Mouse (Mus musculus): Measurements from ENCODE around the gene Ppp2r1b. TPM values are rescaled to one million over a fixed set of nuclear protein-coding genes. Genes with fewer than 3 reads are reported as not detected.
"Not testable (repeated sequence)": the region's sequence is repeated elsewhere in the genome, so short reads cannot be mapped to it uniquely, and the experiment has no call there.

Ppp2r1b gene
- polyA plus RNA-seq, 2 experiments: 25.2 to 51.0 TPM

GRCm38 (mm10) chr9:50822216-50822615, 22.9 kb upstream of the Ppp2r1b start:
- Histone ChIP-seq H3K36me3 (ENCODE audit: control insufficient read depth, insufficient read depth, low read length) (peaks cover 29% of the 10 kb centered on the region), H3K9ac (ENCODE audit: low read depth, low read length, severe bottlenecking) (no peak overlapping the region), H3K4me1 (ENCODE audit: control insufficient read depth, insufficient read depth, low read length) (no peaks in the 10 kb centered on the region), H3K27ac (replicated peaks; ENCODE audit: low read depth, low read length) (no peak overlapping the region), H3K4me3 (replicated peaks; ENCODE audit: low read length) (no peak overlapping the region), H3K27me3 (ENCODE audit: control insufficient read depth, insufficient read depth, low read length) (no peaks in the 10 kb centered on the region), H3K9me3 (ENCODE audit: control insufficient read depth, low read length) (no peaks in the 10 kb centered on the region), H3K4me2 (replicated peaks; ENCODE audit: low read depth, low read length, severe bottlenecking) (no peak overlapping the region)
- no peak for ATAC-seq (ENCODE audit: low FRiP score, low read depth)
- 92% methylated on average over 5 of the region's 5 CpGs for WGBS
- no peak for TF ChIP-seq POLR2A (IDR thresholded peaks at IDR 0.05; ENCODE audit: borderline replicate concordance, extremely low read depth, insufficient read depth, insufficient read length)
- no peak for DNase-seq (ENCODE audit: low spot score)

- peaks cover 30% of the 10 kb centered on the region for H3K36me3 ChIP-seq (ENCODE audit: control insufficient read depth, insufficient read depth, low read length)
- 92% methylated on average over 11 of the region's 11 CpGs for WGBS
- H3K9ac ChIP-seq (ENCODE audit: low read depth, low read length, severe bottlenecking): no peak overlapping the region
- DNase-seq (ENCODE audit: low spot score) (no peak), ATAC-seq (ENCODE audit: low FRiP score, low read depth) (no peak)
- no peak overlapping the region for H3K27ac ChIP-seq (replicated peaks; ENCODE audit: low read depth, low read length)
- no peaks in the 10 kb centered on the region for H3K9me3 ChIP-seq (ENCODE audit: control insufficient read depth, low read length)
- no peaks in the 10 kb centered on the region for H3K4me1 ChIP-seq (ENCODE audit: control insufficient read depth, insufficient read depth, low read length)
- no peak overlapping the region for H3K4me2 ChIP-seq (replicated peaks; ENCODE audit: low read depth, low read length, severe bottlenecking)
- TF ChIP-seq POLR2A (IDR thresholded peaks at IDR 0.05; ENCODE audit: borderline replicate concordance, extremely low read depth, insufficient read depth, insufficient read length): no peak
- no peaks in the 10 kb centered on the region for H3K27me3 ChIP-seq (ENCODE audit: control insufficient read depth, insufficient read depth, low read length)
- H3K4me3 ChIP-seq (replicated peaks; ENCODE audit: low read length): no peak overlapping the region
These were observed 21.2 kb upstream of the Ppp2r1b start for GRCm38 (mm10) chr9:50823779-50824453.

GRCm38 (mm10) chr9:50831514-50831913, 13.6 kb upstream of the Ppp2r1b start:
- H3K36me3 ChIP-seq (ENCODE audit: control insufficient read depth, insufficient read depth, low read length): peaks cover 24% of the 10 kb centered on the region
- no peak overlapping the region for H3K4me3 ChIP-seq (replicated peaks; ENCODE audit: low read length)
- 88% methylated on average over 5 of the region's 5 CpGs for WGBS
- H3K9ac ChIP-seq (ENCODE audit: low read depth, low read length, severe bottlenecking): no peak overlapping the region
- no peaks in the 10 kb centered on the region for H3K27me3 ChIP-seq (ENCODE audit: control insufficient read depth, insufficient read depth, low read length)
- TF ChIP-seq POLR2A (IDR thresholded peaks at IDR 0.05; ENCODE audit: borderline replicate concordance, extremely low read depth, insufficient read depth, insufficient read length): no peak
- DNase-seq (ENCODE audit: low spot score) (no peak), ATAC-seq (ENCODE audit: low FRiP score, low read depth) (no peak)
- no peak overlapping the region for H3K4me2 ChIP-seq (replicated peaks; ENCODE audit: low read depth, low read length, severe bottlenecking)
- no peaks in the 10 kb centered on the region for H3K4me1 ChIP-seq (ENCODE audit: control insufficient read depth, insufficient read depth, low read length)
- no peak overlapping the region for H3K27ac ChIP-seq (replicated peaks; ENCODE audit: low read depth, low read length)
- H3K9me3 ChIP-seq (ENCODE audit: control insufficient read depth, low read length): no peaks in the 10 kb centered on the region

GRCm38 (mm10) chr9:50832162-50832561, 12.9 kb upstream of the Ppp2r1b start:
- H3K36me3 ChIP-seq (ENCODE audit: control insufficient read depth, insufficient read depth, low read length): peaks cover 24% of the 10 kb centered on the region
- H3K4me1 ChIP-seq (ENCODE audit: control insufficient read depth, insufficient read depth, low read length): no peaks in the 10 kb centered on the region
- no peaks in the 10 kb centered on the region for H3K27me3 ChIP-seq (ENCODE audit: control insufficient read depth, insufficient read depth, low read length)
- H3K4me3 ChIP-seq (replicated peaks; ENCODE audit: low read length): no peak overlapping the region
- H3K9ac ChIP-seq (ENCODE audit: low read depth, low read length, severe bottlenecking): no peak overlapping the region
- no peak for TF ChIP-seq POLR2A (IDR thresholded peaks at IDR 0.05; ENCODE audit: borderline replicate concordance, extremely low read depth, insufficient read depth, insufficient read length)
- no peak for DNase-seq (ENCODE audit: low spot score)
- ATAC-seq (ENCODE audit: low FRiP score, low read depth): no peak
- H3K27ac ChIP-seq (replicated peaks; ENCODE audit: low read depth, low read length): no peak overlapping the region
- no peak overlapping the region for H3K4me2 ChIP-seq (replicated peaks; ENCODE audit: low read depth, low read length, severe bottlenecking)
- no peaks in the 10 kb centered on the region for H3K9me3 ChIP-seq (ENCODE audit: control insufficient read depth, low read length)
- 94% methylated on average over 4 of the region's 4 CpGs for WGBS

- ATAC-seq (ENCODE audit: low FRiP score, low read depth); H3K27me3 ChIP-seq (ENCODE audit: control insufficient read depth, insufficient read depth, low read length); H3K9me3 ChIP-seq (ENCODE audit: control insufficient read depth, low read length); H3K9ac ChIP-seq (ENCODE audit: low read depth, low read length, severe bottlenecking); H3K27ac ChIP-seq (replicated peaks; ENCODE audit: low read depth, low read length); H3K4me2 ChIP-seq (replicated peaks; ENCODE audit: low read depth, low read length, severe bottlenecking); H3K4me3 ChIP-seq (replicated peaks; ENCODE audit: low read length); H3K4me1 ChIP-seq (ENCODE audit: control insufficient read depth, insufficient read depth, low read length); DNase-seq (ENCODE audit: low spot score): not testable (repeated sequence)
- peaks cover 24% of the 10 kb centered on the region for H3K36me3 ChIP-seq (ENCODE audit: control insufficient read depth, insufficient read depth, low read length)
- 89% methylated on average over 2 of the region's 2 CpGs for WGBS
These were observed 12.5 kb upstream of the Ppp2r1b start for GRCm38 (mm10) chr9:50832582-50832981.

- ATAC-seq (ENCODE audit: low FRiP score, low read depth): no peak
- Histone ChIP-seq H3K27ac (replicated peaks; ENCODE audit: low read depth, low read length) (no peak overlapping the region), H3K9me3 (ENCODE audit: control insufficient read depth, low read length) (no peaks in the 10 kb centered on the region), H3K27me3 (ENCODE audit: control insufficient read depth, insufficient read depth, low read length) (no peaks in the 10 kb centered on the region), H3K36me3 (ENCODE audit: control insufficient read depth, insufficient read depth, low read length) (peaks cover 22% of the 10 kb centered on the region), H3K9ac (ENCODE audit: low read depth, low read length, severe bottlenecking) (no peak overlapping the region), H3K4me1 (ENCODE audit: control insufficient read depth, insufficient read depth, low read length) (no peaks in the 10 kb centered on the region), H3K4me3 (replicated peaks; ENCODE audit: low read length) (no peak overlapping the region), H3K4me2 (replicated peaks; ENCODE audit: low read depth, low read length, severe bottlenecking) (no peak overlapping the region)
- TF ChIP-seq POLR2A (IDR thresholded peaks at IDR 0.05; ENCODE audit: borderline replicate concordance, extremely low read depth, insufficient read depth, insufficient read length): no peak
- DNase-seq (ENCODE audit: low spot score): no peak
- 86% methylated on average over 8 of the region's 8 CpGs for WGBS
These were observed 11.3 kb upstream of the Ppp2r1b start for GRCm38 (mm10) chr9:50833786-50834185.

Data from limb, embryonic 14.5 days (tissue).